Mouse (Mus musculus): ENCODE measurements around the gene Twf2. TPM values are rescaled to one million over a fixed set of nuclear protein-coding genes. Genes with fewer than 3 reads are reported as not detected.
"Not testable (repeated sequence)": the region's sequence is repeated elsewhere in the genome, so short reads cannot be mapped to it uniquely, and the experiment has no call there.

Twf2 gene
- 100 to 1,000 TPM; 188 to 245 (median 236) TPM for total RNA-seq (2022)

DNA sequence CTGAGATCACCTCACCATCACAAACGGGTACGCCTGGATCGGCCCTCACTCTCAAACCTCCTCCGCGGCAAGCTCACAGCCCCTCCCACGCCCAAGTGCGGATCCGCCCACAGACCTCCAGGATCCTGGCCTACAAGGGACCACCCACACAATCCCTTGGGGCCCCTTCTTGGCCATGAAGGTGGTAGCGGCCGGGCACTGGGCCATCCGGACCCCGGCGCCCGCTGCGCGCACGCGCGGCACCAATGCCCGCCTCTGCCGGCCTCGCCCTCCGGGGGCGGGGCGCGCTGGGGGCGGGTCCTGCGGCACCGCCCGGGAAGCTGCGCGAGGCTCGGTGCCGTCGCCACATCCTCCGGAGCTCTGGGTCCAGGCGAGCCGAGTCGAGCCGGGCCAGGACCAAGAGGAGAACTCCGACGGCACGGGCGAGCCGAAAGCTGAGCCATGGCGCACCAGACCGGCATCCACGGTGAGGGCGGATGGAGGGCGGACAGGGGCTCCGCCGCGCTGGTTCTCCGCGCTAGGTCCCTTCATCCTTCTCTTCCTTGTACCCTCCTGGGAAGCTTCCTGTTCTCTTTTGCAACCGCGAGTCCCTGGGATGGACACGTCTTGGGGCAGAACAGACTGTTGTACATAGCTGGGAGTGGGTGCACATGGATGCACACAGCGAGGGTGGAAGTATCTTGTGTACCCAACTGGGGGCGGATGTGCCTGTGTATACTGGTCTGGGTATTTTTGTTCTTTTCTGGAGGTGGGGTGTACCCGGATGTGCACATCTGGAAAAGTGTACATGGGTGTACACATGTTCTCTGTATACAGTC, at the start of gene Twf2:
Twf2 (plus strand) TSS at position 290 of the 818 bp plus-strand sequence.
- peak; percentile 94 for DNase-seq (ENCODE audit: low spot score)

DNA sequence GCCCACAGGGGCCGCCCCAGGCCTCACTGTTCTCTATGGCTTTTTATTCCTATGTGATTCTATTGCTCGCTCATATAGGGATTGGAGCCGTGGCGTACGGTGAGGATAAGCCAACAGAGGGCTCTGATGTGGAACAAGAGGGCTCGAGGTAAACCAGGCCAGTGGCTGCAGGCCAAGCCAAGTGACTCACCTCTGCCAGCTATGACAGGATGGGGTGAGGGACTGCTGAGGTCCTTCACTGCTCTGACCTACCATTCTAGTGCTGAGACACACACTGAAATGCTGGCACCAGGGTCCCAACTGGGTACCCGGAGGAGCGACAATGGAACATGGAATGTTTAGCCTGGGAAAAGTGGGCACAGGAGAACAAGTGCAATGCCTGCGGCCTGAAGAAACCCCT, 48.8 kb upstream of the Twf2 start:
- DNase-seq (ENCODE audit: low spot score) = no peak

DNA sequence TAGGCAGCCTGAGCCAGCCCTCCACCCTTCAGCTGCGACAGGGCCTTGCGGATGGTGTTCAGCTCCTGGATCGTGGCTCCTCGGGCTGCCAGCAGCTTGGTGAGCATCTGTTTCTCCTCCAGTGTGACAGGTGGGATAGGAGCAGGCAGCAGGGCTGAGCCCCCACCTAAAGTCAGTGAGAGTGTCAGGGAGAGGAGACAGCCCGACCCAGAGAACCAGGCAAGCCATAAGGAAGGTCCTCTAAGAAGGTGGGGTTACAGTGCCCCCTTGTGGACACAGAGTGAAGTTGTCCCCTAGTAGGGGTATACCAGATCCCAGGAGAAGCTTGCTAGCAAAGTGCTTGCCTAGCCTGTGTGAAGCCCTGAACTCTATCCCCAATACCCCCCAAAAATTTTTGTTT, 46.5 kb upstream of the Twf2 start:
- peak; percentile 38 for DNase-seq (ENCODE audit: low spot score)

DNA sequence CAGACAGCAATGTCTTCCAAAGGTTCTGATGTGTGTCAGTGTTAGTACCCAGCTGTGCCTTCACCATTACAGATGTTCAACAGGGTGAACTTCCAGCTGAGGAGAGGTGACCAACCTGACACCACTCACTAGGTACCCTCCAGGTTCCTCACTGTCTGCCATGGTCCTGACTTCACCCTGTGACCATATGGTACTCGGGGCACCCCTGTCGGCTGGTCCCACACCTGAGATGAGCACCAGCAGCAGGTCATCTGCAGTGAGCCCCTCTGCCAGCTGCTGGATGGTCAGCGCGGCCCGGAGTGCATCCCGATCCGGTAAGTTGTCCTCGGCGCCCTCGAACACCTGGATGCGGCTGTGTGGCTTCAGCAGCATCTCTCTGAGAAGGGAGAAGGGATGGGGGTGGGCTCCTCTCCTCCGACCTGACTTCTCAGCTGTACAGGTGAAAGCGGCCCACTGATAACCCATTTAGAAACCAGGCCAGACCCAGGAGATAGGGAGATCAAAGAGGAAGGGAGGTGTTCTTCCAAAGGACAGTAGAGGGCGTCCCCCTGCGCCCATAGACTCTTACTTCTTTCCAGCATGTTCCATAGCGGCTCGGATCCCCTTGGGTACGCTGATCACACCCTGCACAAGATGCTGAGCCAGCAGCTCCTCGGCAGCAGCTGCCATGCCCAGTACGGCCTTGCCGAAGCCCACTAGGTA, 45.8 kb upstream of the Twf2 start:
- DNase-seq (ENCODE audit: low spot score) = no peak

DNA sequence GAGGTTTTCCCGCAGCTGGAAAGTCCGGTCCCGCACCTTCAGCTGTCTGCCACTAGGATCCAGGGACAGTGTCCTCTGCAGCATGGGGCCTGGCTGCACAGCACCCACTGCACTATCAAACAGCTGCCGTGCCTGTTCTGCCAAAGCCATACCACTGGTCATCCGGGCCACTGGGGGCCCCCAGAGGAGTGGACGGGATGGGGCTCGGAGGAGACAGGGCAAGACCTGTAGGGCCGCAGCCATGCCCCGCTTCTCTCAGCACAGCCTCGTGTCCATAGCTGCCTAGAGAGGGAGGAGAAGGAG, 45.3 kb upstream of the Twf2 start:
- no peak for DNase-seq (ENCODE audit: low spot score)

DNA sequence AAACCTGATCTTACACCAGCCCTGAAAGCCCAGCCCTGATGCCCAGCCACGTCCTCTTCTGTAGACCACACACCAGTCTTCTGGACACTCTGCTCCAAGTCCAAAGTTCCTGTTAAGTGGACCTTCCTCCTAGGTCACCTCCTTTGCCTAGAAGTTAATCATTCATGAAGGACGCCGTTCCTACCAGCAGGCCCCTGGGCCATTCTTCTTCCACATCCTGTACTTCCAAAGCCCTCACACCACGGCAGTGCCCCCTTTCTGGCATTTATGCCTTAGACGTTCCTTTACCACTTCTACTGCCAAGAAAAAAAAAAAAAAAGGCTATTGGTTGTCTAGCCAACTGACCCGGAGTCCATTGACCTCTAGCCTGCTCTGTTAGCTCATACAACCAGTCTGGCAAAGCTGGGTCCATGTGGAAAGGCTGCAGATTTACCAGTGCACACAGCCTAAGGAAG, 44.8 kb upstream of the Twf2 start, which contains the start of gene Glyctk:
Glyctk (minus strand) TSS at position 102 of the 455 bp plus-strand sequence.
- no peak for DNase-seq (ENCODE audit: low spot score)

DNA sequence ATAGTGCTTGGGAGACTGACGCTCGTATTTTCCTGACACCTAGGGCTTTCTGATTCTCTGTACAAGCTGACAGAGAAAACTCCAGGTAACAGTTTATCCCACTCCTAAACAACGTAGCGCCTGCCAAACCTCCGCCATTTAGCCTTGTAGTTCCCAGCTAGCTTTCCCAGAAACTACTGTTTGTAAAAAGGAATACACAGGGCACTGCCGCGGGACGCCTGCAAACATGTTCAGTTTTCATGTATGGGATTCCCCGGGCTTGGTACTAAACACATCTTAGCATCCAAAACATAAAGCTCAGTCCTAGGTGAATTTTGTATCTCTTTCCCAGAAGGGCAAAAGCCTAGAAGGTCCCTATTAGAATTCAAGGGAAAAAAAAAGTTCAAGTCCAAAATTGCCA, 43.7 kb upstream of the Twf2 start:
- DNase-seq (ENCODE audit: low spot score) = no peak

DNA sequence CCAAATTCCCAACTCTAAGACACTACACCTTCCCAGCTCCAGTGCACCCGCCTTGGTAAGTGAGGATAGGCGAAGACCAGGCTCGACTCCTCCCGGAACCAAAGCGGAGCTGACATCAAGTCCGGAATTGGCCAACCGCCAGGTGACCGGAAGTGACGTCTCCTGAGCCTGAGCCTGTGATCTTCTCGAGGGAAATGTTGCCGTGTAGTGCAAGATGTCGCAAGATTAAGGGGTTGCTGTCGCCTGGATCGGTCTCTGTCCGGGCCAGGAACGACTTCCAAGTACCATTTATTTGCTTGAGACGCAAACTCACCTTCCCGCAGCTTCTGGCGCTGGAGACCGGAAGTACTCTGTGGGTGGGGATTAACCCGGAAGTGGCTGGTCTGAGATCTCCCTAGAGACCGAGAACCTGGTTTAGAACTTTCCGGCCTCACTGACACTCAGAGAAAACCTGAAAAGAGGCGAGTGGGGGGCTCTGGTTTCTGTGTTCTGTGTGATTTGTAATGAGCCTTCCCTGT, 43.1 kb upstream of the Twf2 start:
- peak; percentile 97 for DNase-seq (ENCODE audit: low spot score)

DNA sequence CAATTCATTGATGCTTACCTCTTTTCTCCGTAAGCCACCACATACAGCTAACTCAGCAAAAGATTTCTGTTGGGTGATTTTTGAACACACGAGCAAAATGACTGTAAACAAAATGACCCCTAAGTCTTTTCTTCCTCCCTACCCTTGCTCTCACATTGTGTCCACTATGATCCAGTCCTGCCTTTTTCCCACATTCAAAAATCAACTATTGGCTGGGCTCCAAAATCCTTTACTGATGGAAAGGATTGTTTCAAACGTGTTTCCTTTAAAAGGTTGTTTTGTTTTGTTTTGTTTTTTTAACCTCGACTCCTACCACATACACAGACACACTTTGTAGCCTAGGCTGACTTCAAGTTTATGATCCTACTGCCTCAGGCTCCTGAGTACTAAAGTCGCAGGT, 42.5 kb upstream of the Twf2 start:
- no peak for DNase-seq (ENCODE audit: low spot score)

DNA sequence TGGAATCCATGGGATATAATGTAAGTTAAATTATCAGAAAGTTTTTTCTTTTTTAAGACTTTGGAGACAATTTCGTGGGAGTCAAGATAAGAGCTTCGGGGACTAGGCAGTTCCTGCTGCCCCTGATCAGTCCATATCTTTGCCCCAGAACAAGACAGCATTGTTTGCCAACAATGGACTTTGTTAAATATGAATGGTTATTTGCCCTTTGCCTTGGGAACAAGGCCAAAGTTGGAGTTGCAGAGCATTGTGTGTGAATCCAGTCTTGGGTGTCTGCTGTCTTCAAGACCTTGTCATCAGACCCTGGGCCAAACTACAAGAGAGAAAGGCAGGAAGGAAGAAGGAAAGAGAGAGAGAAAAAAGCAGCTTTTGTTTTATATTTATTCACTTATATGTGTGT, 36.2 kb upstream of the Twf2 start:
- DNase-seq (ENCODE audit: low spot score) = no peak

DNA sequence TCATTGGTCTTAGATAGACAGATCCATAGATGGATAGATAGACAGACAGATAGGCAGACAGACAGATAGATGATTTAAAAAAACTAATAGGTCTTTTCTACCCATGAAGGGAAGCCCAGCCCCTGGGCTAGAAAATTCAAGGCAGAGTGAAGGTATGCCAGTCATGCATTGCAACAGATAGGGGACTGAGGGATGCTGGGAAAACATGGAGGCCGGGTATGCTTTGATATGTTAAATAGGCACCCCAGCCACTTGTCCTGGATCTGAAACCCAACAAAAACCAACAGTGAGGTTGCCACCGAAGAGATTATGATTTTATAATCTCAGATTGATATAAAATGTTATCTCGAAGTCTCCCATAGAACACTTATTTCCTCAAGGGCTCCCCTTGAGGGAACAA, 35.7 kb upstream of the Twf2 start:
- no peak for DNase-seq (ENCODE audit: low spot score)

DNA sequence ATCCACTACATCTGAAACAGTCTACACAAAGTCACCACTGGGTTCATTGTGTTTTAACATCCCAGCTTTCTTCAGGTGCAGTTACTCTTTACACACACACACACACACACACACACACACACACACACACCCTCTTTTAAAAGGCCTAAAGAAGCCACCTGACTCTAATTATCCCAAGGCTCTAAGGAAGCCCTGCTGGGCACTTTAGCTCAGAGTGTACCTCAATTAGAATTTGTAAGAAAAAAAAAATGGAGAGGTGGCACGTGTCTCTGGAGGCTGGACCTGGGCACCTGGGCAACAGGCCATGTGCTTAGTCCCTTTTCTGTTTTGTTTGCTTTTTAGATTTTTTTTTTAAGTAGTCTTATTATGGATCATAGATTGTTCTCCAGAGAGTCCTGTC, 35.2 kb upstream of the Twf2 start:
- DNase-seq (ENCODE audit: low spot score) = no peak

DNA sequence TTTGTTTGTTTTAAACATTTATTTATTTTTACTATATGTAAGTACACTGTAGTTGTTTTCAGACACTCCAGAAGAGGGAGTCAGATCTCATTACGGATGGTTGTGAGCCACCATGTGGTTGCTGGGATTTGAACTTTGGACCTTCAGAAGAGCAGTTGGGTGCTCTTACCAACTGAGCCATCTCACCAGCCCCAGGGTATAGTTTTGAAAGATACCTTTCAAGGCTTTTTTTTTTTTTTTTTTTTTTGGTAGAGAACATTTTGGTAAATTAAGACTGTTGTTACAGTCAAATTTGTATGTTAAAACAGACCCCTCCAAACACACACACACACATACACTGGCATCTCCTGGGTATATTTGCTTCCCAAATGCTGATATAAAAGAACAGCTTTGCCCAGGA, 33.9 kb upstream of the Twf2 start:
- DNase-seq (ENCODE audit: low spot score) = not testable (repeated sequence)

DNA sequence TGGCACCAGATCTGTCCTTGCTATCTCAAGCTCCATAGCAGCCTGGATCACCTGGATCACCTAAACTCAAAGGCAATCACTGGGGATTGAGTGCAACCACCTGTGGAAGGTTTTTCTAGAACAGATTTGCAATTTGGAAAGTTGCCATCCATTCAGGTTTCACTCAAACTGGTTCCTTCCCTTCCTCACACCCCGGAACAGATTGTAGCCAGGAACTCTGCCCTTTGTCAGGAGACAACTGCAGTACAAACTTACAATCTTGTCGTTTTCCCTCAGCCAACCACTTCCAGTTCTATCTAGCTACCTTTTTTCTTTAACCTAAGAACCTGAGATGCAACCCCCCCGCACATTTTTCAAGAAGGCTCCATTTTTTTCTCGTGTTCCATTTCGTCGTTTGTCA, 33.0 kb upstream of the Twf2 start:
- no peak for DNase-seq (ENCODE audit: low spot score)

DNA sequence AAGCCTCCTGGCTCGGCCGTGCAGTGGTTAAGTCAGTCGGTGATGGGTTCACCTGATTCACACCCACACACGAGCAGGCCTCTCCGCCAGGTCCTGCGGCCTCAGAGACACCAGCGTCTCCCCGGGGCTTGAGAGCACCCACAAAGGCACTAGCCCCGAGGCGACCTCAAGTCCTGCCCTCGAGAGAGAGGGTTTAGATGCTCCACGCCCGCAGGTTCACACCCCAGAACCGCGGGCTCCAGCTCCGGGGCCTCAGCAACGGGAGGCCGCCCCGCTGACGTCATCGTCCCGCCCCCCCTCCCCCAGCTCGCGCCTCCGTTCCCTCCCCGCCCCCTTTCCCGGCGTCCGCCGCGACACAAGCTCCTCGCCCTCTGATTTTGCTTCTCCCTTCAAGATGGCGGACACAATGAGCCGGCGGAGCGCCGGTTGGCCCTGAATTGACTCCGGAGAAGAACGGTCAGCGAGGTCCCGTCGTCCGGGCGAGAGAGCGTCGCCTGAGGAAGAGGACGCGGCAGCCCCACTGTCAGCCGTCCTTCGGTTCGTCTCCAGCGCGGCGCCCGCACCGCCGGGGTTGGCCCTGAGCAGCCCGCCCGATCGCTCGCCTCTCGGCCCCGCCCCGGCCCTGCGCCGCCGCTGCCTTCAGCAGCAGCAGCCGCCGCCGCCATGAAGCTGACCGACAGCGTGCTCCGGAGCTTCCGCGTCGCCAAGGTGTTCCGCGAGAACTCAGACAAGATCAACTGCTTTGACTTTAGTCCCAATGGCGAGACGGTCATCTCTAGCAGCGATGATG, 32.2 kb upstream of the Twf2 start, which contains the start of gene Wdr82:
Wdr82 (plus strand) TSS at position 373 of the 790 bp plus-strand sequence.
- peak; percentile 89 for DNase-seq (ENCODE audit: low spot score)

DNA sequence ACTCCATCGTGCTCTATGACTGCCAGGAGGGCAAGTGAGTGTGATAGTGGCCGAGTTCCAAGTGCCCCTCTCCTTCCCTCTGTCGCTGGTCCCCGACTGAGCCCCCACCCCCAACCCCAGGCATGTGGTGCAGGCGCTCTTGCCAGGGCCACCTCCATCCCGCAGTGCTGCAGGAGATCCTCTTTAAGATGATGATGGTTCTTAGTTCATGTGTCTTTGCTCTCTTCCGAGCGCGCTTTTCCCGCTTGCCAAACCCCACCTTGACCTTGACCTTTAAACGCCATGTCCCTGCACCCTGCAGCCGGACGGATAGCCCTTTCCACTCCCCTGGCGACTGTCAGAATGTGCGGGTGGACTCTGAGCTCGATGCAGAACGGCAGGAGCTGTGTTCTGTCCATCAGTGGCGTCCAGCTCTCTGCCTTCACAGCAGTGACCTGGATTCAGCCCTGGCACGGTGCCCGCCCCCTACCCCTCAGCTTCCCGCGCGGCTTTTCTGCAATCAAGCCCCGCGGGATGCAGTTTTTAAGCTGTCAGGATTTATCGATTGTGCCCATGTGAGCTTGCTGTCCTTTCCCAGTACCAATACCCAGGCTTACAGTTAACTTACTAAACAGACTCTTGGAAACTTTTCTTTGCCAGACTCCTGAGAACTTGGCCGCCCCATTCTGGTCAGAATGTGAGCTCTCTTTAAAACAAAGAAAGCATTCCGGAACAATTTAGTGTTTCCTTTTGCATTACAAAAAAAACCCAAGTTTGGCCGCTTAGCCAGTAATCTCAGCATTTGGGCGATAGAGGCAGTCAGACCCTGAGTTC, 31.4 kb upstream of the Twf2 start:
- peak; percentile 62 for DNase-seq (ENCODE audit: low spot score)

DNA sequence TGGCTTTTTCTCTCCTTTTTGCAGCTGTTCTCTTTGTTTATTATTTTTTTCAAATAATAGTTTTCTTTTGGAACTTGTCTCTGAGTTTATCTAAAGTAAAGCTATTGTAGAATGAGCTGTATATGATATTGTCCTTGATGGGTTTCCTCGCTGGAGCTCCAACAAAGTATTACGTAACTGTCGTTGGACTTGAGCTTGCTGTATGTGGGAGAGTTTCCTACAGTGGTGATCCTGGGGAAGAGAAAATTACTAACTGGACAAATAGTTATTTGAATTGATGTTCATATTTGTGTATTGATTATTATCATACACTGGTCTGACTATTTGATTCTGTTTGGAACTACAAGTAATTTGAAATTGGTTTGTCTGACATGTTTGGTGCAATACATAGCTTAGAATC, 30.4 kb upstream of the Twf2 start:
- no peak for DNase-seq (ENCODE audit: low spot score)

DNA sequence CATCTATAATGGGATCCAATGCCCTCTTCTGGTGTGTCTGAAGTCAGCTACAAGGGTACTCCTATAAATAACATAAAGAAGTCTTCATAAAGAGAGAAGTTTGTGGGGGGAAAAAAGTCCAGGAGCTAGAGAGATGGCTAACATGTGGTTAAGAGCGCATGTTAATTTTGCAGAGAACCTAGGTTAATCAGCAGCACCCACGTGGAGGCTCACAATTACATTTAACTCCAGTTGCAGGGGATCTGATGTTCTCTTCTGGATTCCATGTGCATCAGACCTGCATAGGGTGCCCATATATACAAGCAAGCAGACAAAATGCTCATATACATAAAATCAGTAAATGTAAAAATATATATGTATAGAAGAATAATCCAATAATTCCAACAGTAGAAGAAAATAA, 29.5 kb upstream of the Twf2 start:
- DNase-seq (ENCODE audit: low spot score) = no peak

DNA sequence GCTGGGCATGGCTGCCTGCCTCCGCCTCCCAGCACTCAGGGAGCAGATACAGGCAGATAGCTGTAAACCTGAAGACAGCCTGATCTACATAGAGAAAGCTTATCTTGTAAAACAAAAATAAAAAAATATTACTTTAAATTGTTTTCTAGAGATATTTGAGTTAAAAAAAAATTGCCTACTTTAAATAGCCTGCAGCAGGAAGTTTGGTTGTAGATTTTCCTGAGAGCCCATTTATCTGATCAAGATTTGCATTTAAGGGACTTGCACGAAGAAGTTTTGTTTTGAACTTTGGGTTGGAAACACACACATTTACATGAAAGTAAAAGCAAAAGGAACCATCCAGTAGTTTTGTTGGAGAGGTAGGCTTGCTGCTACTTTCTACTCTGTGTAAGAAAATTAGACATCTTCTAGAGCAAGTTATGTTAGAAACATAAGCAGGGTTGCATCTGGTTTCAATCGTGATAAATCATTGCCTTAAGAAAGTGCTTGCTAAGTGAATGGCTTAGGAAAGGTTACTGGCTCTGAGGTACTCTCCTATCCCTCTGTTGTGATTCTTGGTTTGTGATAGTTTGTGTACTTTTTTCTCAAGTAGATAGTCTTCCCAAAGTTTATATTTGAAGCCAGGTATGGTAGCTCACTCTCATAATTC, 27.2 kb upstream of the Twf2 start:
- DNase-seq (ENCODE audit: low spot score) = no peak

DNA sequence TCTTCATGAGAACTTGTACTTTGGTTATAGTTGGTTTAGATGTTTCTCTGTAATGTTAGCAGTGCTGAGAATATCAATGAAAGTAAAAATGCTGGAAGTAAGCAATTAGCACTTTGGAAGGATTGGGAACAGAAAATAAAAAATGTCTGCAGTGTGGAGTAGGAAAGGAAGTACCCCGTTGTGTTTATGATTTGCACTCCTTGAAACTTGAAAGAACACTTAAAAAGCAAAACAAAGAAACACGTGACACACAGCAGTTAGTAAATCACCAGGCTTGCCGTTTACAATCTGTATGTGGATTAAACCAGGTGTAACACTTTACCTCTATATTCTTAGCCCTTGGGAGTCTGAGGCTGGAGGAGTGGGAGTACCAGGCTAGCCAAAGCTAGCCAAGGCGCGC, 26.1 kb upstream of the Twf2 start:
- no peak for DNase-seq (ENCODE audit: low spot score)

DNA sequence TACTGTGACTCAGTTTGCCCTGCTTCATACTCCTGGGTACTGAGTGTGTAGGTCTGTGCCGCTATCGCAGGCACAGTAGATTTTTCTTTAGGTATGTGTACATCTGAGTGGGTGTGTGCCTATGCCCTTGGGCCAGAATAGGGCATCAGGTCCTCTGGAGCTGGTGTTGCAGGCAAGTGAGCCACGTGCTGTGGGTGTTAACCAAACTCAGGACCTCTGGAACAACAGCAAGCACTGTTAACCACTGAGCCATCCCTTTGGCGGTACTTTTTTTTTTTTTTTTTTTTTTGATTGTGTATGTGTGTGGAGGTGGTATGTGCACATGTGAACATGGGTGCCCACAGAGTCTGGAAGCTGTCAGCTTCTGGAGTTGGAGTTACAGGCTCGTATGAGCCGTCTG, 25.1 kb upstream of the Twf2 start:
- no peak for DNase-seq (ENCODE audit: low spot score)

Measured in heart, adult 8-10 months (tissue).